Mouse (Mus musculus) CD4-positive helper T cell, adult 2 months (primary cell): ENCODE results near the gene Gm10647.
"Not testable (repeated sequence)": the region's sequence is repeated elsewhere in the genome, so short reads cannot be mapped to it uniquely, and the experiment has no call there.

ENCODE experiments used
- DNase-seq: peaks from one replicate; pipeline ENCODE4 v3.0.0-alpha.2; 2012; ENCODE audit warnings: low read depth, missing footprints, low spot score

Gene Gm10647

GRCm38 (mm10) chr9:66796739-66797138 is at the start of gene Gm10647:
TSS of gene Gm10647 (plus strand) at chr9:66797039.
- DNase-seq = no peak

- no peak for DNase-seq
Measured at GRCm38 (mm10) chr9:66748390-66748789, 48.4 kb upstream of the Gm10647 start.

DNA sequence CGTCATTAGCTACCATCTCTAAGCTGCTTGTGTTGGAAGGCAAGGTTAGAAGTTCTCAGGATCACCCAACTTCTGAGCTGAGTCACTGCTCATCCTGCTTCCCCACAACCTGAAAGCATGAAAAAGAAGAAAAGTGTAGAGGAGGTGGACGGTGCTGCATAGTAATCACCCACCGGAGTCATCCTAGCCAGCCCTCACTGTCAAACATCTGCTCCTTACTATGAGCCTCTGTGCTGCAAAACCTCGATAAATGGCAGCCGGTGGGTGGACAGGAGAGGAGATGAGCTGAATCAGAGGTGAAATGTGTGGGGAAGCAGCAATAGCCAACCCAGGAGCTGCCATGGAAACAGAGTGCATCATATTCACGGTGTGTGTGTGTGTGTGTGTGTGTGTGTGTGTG is 44.0 kb upstream of the Gm10647 start:
- no peak for DNase-seq

GRCm38 (mm10) chr9:66760991-66761390 is 35.8 kb upstream of the Gm10647 start:
- DNase-seq = no peak

GRCm38 (mm10) chr9:66768721-66769120 is 28.1 kb upstream of the Gm10647 start:
- no peak for DNase-seq

- no peak for DNase-seq
Measured at GRCm38 (mm10) chr9:66769275-66769674, 27.6 kb upstream of the Gm10647 start.

DNA sequence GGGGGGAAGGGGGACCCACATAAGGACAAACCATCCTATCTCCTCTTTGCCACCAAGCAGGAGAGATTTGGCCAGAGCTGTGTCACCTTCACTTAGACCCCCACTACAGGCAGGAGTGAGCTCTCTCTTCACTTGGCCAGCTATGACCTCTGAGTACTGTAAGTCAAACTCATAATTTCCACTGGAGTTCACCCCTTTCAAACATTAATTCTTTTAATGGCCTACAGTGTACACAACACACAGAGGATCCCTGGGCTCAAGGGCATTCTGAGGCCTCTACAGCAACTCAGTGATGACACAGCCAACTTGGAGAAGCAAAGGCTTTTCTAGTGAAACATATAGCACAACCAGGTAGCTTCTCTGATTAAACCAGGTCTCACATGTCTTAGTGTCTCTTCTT is 26.1 kb upstream of the Gm10647 start:
- DNase-seq = no peak

- peak; percentile 23 for DNase-seq
Measured at GRCm38 (mm10) chr9:66784552-66784951, 12.3 kb upstream of the Gm10647 start.

- peak; percentile 36 for DNase-seq
Measured at GRCm38 (mm10) chr9:66787821-66788220, 9.0 kb upstream of the Gm10647 start.

DNA sequence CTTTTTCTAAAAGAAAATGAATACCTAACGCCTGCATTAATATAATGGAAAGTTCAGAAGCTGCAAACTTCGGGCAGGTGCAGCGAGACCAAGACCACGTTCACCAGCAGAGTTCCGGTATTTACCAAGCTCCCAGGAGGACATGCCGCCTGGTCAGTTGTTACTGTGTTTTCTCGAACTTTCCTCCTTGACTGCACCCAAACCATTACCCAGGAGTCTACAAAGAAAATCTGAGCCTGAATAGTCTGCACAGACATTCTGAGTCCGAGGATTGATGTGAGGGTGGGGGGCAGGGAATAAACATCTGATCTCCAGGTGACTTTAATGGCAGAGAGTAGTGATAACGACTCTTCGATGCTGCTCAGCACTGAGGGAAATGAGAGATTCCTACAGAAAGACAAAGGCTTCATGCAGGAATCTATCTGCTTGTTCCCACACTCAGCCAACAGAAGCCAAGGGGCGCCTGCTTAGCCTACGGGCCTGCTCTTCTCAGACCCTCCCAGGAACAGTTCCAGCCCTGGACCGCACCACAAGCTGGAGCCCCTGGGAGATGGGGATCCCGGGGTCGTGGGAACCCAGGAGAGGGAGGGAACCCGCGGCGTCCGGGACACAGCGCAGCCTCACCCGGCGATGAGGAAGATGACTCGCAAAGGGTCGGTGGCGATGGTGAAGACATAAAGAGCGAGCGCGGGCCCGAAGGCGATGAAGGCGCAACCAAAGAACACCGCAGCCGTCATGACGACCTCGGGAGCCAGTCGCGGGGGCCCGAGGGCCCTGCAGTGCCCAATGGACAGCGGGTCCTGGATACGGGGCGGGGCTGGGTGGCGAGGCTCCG is 2.0 kb upstream of the Gm10647 start:
- DNase-seq = no peak

DNA sequence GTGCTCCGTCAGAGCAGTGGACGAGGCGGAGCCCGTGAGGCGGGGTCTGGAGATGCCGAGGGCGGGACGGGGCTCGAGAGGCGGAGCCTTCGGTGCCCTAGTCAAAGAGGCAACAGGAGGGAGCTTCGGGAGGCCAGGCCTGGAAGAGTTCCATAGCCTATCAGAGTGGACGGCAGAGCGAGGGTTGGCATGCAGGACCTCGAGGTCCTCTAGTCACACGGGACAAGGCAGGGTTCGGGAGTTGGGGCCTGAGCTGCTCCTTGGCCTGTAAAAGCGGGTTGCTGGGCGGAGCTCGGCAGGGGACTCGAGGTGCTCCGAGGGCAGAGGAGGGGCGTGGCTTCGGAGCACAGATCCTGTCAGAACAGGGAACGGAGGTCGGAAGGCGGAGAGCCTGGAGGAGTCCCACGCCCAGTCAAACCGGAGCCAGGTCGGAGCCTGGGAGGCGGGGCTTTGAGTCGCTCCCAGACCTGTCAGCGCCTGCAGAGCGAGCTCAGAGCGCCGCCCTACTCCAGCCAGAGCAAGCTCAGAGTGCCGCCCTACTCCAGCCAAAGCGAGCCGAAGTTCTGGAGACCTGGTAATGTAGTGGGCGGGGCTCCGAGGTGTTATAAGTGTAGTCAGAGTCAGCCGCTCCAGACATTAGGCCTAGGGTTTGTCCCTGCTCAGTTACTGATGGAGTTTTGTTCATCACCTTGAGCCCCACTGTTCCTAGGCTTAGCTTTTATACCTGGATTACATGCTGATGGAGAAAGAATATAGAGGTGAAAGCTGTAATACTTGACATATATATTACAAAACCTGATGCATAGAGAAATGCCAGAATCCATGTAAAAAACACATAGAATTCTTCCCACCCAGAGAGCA is 1.1 kb upstream of the Gm10647 start, which contains the start of gene Aph1b:
Aph1b (minus strand) TSS at position 27 of the 861 bp plus-strand sequence.
- peak; percentile 97 for DNase-seq

GRCm38 (mm10) chr9:66801947-66802346 is 5.1 kb downstream of the Gm10647 start:
- DNase-seq = no peak

DNA sequence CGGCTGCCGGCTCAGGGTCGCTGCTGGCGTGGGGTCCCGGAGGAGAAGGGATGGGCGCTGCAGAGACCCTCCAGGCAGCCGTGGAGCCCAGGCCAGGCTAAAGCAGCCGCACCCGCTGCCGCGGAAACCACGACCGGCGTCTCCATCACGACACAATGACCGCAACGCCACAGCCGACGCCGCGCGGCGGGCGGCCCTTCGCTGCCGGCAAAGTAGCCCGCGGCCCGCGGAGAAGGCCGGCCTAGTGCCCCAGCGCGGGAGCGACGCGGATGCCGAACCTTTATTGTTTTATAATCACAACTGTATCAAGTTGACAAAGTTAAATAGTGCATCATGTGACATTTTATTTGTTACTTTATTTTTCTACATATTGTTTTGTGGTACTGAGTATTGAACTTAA is 9.1 kb downstream of the Gm10647 start:
- not testable (repeated sequence) for DNase-seq

DNA sequence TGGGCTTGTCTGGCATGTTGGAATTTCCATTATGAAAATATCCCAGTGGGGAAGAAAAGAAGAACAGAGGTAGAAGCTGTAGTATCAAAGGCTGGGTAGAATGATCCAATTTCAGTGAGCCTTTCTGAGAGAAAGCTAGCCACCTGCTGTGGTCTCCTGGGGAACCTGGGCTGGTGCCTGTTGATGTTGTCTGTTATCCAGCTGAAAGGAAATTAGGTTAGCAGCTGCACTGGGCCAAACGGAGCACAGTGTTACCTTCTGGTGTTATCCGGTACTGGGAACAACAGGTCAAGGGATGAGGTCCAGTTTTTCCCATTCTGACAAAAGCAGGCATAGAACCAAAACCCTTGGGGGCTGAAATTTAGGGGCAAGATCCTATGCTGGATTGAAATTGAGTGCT is 16.6 kb downstream of the Gm10647 start:
- no peak for DNase-seq

DNA sequence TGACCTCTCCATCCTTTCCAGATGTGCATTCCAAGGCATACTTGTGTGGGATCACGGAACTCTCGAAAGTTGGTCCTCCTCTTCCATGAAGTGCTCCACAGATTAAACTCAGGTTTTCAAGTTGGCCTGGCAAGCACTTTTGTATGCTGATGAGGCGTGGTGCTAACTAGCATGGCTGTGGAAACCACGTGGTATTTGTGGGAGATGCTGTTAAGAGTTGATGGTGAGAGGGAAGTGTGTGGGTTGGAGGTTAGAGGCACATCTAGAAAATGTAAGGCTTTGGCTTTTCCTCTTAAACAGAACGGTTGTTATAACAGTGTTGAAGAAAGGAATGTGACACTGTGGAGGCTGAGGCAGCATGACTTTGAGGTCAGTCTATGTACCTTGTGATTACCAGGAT is 24.2 kb downstream of the Gm10647 start:
- peak; percentile 61 for DNase-seq

- not testable (repeated sequence) for DNase-seq
Measured at GRCm38 (mm10) chr9:66822255-66822654, 25.4 kb downstream of the Gm10647 start.

DNA sequence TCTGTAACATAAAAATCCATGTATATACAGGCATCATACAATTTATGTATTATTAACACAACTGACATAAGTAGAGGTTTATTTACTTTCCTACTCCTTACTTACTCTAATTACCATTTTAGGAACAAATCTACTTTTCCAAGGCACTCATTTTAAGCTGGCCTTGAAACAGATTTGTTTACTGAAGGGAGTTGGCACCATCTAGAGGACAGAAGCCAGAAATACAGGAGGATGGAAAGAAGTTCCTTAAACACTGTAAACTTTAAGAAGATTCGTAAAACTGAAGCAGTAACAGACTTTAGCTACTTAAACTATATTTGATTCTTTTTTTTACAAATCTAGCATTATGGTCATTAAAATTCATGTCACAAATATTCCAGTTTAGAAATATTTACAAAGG is 29.2 kb downstream of the Gm10647 start:
- peak; percentile 65 for DNase-seq

DNA sequence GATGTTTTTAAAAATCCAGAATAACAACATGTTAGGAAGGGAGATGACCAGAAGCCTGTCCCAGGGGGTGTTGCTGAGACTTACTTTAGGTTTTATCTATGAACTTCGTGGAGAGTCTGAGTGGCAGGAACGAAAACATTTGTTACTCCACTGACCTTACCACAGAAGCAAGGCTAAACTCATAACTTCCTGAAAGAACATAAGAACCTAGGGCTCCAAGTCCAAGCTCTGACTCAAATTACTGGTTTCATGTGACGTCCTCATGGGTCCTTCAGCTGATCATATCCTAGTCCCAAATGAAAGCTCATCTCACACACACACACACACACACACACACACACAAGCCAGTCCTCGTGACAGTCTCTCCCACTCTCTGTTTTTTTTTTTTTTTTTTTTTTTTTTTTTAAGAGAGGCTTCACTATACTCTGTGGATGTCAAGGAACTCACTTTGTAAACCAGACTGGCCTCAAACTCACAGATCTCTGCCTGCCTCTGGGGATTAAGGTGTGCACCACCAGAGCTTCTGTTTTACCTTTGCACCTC is 35.6 kb downstream of the Gm10647 start:
- DNase-seq = no peak

DNA sequence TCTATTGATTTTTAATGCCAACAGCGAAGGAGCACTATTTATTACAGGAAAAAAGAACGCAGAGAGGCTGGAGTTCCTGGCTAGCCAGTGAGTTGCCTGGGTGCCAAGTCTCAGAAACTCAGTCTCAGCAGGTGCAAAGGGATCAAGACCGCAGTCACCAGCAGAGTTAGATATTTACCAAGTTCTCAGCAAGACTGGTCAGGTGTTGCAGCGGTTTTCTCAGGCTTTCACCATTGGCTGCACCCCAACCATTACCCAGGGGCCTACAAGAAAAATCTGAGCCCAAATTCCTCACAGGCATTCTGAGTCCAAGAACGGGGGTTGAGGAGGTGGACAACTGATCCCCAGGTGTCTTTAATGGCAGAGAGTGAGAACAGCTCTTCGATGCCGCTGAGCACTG is 37.0 kb downstream of the Gm10647 start:
- DNase-seq = no peak

- DNase-seq = peak; percentile 99
Measured at GRCm38 (mm10) chr9:66834318-66835096, 37.7 kb downstream of the Gm10647 start, which contains the start of gene Aph1c. TSS of gene Aph1c (minus strand) at chr9:66834726.

DNA sequence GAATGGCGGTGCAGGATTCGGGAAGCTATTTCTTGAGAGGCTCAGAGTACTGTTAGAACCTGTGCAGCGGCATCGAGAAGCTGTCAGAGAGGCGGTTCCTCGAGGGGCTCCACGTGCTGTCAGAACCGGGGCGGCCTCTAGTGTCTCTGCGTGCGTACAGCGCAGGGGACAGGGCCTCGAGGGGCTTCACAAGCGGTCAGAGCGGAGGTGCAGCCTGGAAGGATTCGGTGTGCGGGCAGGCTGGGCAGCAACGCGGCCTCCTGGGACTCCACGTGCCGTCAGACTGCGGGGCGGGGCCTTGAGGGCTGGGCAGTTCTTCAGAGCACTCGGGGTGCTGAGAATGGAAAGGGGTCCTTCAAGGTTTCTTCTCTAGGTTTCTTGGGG is 38.2 kb downstream of the Gm10647 start:
- DNase-seq = no peak
